Mouse (Mus musculus) embryonic fibroblast, embryonic 13.5 days (primary cell): ENCODE data around the gene Arhgap29.

ENCODE experiments used
- CTCF ChIP-seq: IDR thresholded peaks from 2 replicates; pipeline ENCODE4 v1.5.1; 2011; ENCODE audit warnings: mild to moderate bottlenecking, control low read depth, low read length, moderate library complexity, borderline replicate concordance; ENCODE audit not compliant: insufficient read depth
- POLR2A ChIP-seq: IDR thresholded peaks from 2 replicates; pipeline ENCODE4 v1.6.1; 2011; ENCODE audit warnings: low read depth, mild to moderate bottlenecking, control low read depth, low read length, moderate library complexity

- TF ChIP-seq CTCF, result no peak
- TF ChIP-seq POLR2A, result no peak
These were observed 45.7 kb upstream of the Arhgap29 start for GRCm38 (mm10) chr3:121906623-121907022.
